Mouse (Mus musculus) hindbrain, embryonic 16.5 days (tissue): Measurements from ENCODE around the gene Gga1. TPM values are rescaled to one million over a fixed set of nuclear protein-coding genes. Genes with fewer than 3 reads are reported as not detected.

Experiments used
- ATAC-seq: fragments of 200-750 bp; cut with Nextera tagmentation; 2 replicates; pipeline ENCODE4 v1.8.0; 2017; ENCODE audit warnings: moderate TSS enrichment, moderate library complexity
- H3K27ac ChIP-seq: fragments of 300-500 bp; sonication (generic); 2 replicates; pipeline ENCODE4 v1.5.1; 2014; ENCODE audit warnings: low read depth, mild to moderate bottlenecking, control low read depth, low read length, moderate library complexity
- H3K27me3 ChIP-seq: fragments of 300-500 bp; sonication (generic); replicated peaks from 2 replicates; pipeline ENCODE4 v1.6.1; 2014; ENCODE audit warnings: low read length; ENCODE audit not compliant: control insufficient read depth, insufficient read depth
- H3K36me3 ChIP-seq: fragments of 300-500 bp; sonication (generic); 2 replicates; pipeline ENCODE4 v1.6.1; 2014; ENCODE audit warnings: mild to moderate bottlenecking, low read length, moderate library complexity, mixed read lengths; ENCODE audit not compliant: control insufficient read depth, insufficient read depth
- H3K4me1 ChIP-seq: fragments of 300-500 bp; sonication (generic); 2 replicates; pipeline ENCODE4 v1.6.1; 2014; ENCODE audit warnings: low read depth, low read length; ENCODE audit not compliant: control insufficient read depth, insufficient read depth
- H3K4me2 ChIP-seq: fragments of 300-500 bp; sonication (generic); 2 replicates; pipeline ENCODE4 v1.6.1; 2014; ENCODE audit warnings: mild to moderate bottlenecking, low read length, control low read depth, moderate library complexity
- H3K4me3 ChIP-seq: fragments of 300-500 bp; sonication (generic); 2 replicates; pipeline ENCODE4 v1.5.1; 2014; ENCODE audit warnings: mild to moderate bottlenecking, low read length, control low read depth, moderate library complexity
- H3K9ac ChIP-seq: fragments of 300-500 bp; sonication (generic); 2 replicates; pipeline ENCODE4 v1.6.1; 2014; ENCODE audit warnings: low read depth, mild to moderate bottlenecking, control low read depth, low read length, moderate library complexity
- H3K9me3 ChIP-seq: fragments of 300-500 bp; sonication (generic); 2 replicates; pipeline ENCODE4 v1.6.1; 2014; ENCODE audit warnings: mild to moderate bottlenecking, low read length, moderate library complexity; ENCODE audit not compliant: control insufficient read depth
- WGBS: fragments of 180-500 bp; shearing (Covaris S2); extraction: QIAGEN DNeasy Blood & Tissue Kit; methylation state at CpG from one replicate; pipeline ENCODE4 v1.1.7; 2014; 5-methylcytosine and 5-hydroxymethylcytosine counted together
- polyA plus RNA-seq: library from polyadenylated mRNA; unstranded; fragments of >200 nt; fragmentation: Nextera tagmentation; extraction: Ambion mirVana; gene quantifications from 2 replicates; pipeline ENCODE4 v1.2.1, GENCODE M21; 2015

Gga1 gene
- polyA plus RNA-seq, 1 experiment from 2014 or later = 46.1 TPM

DNA sequence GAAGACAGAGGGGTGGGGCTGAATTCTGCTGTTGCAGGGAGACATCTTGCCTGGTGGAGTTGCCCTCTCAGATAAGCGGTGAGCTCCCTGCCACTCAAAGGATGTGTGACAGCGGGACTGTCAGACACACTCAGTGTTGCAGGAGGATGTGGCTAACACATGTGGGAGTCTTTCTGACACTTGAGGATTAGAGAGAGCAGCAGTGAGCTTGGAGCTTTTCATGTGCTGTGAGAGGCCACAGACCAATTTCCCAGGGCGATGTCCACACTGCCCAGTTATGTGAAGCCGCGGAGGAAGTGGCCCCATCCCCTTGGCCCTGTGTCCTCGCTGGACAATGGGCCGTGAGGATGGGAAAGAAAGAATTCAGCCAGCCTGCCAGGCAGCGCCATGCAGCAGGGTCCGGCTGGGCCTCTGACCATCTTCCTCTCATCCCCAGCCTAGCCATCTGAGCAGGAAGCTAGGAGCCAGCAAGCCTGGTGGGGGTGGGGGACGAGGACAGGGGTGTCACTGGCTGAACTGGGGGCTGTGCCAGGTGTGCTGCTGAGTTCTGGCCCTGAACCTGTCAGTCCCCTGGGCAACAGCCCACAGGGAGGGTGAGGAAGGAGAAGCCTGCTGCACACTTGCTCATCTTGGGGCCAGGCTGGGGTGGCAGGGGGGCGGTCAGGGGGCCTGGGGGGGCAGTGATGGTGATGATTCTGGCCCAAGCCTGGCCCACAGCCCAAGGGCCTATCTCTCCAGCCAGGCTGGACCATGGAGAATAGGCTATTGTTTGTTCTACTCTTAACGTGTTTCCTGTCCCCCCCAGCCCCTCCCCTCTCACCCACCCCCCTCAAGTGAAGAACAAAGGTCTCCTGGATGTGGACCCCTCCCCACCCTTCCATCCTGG, 41.5 kb upstream of the Gga1 start:
- WGBS = 14% methylated on average over 11 of the region's 12 CpGs
- Histone ChIP-seq H3K27me3 (no peaks in the 10 kb centered on the region), H3K4me1 (peaks cover 27% of the 10 kb centered on the region), H3K27ac (peak overlapping the region; percentile 78), H3K9me3 (no peaks in the 10 kb centered on the region), H3K36me3 (no peaks in the 10 kb centered on the region), H3K4me3 (no peak overlapping the region), H3K9ac (peak overlapping the region; percentile 44), H3K4me2 (no peak overlapping the region)
- peak; percentile 55 for ATAC-seq

DNA sequence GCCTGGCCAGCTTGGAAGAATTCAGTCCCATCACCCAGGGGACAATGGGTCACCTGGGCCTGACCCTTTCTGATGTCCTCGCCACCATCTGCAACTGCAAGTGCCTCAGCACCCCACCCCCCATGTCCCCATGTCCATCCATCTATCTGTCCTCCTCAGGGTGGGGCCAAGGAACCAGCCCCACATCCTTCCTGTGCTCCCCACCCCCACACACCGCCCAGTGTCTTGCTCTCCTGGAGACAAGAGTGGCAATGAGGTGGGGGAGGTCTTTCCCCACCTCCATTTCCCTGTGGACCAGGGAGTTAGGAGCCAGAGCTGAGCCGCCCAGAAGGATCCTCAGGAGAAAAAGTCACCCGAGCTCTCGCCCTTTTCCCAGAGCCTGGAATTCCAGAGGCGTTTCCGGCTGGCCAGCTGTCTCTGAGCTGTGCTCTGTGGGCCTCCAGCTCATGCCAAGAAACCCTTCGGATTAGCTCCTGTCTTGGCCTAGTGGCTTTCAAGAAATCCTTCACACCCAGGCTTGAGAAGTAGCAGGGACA, 40.8 kb upstream of the Gga1 start:
- Histone ChIP-seq H3K36me3 (no peaks in the 10 kb centered on the region), H3K4me3 (no peak overlapping the region), H3K9ac (no peak overlapping the region), H3K9me3 (no peaks in the 10 kb centered on the region), H3K4me2 (no peak overlapping the region), H3K27me3 (peaks cover 3% of the 10 kb centered on the region), H3K4me1 (peaks cover 27% of the 10 kb centered on the region), H3K27ac (peak overlapping the region; percentile 78)
- ATAC-seq = no peak
- 33% methylated on average over 8 of the region's 8 CpGs for WGBS

DNA sequence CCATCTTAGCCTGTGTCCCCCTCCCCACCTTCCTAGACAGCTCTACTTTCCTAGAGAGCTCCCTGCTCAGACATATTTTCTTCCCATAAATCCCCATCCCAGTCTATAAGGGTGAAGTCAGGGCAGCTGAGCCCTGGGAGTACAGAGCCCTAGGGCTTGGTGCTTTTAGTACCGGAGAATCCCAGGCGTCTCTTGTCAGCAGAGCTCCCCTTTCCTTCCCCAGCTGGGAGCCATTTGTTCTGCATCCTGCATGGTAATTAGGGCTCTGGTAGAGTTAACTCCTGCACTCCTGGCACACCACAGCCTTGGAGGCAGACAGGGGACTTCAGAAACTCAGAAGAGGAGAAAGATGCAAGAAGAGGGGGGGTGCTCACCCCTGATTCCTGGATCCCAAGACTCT, 37.2 kb upstream of the Gga1 start:
- no peak for ATAC-seq

DNA sequence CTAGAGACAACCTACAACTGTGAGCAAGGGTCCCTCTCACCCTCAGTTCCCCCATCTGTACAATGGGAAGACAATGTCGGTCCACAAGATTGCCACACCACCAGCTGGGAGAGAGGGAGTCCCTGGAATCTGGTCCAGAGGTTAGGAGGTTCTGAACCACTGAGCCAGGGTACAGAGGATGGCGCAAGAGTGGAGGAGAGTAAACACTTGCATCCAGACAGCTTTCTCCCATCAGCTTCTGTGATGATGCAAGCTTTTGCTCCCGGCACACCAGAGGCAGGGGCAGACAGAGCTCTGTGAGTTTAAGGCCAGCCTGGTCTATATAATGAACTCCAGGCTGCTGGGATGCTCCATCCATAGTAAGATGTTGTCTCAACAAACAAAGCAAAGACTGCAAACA, 36.7 kb upstream of the Gga1 start:
- 46% methylated on average over 3 of the region's 3 CpGs for WGBS

More for the DNA sequence above, 37.2 kb upstream of the Gga1 start:
- Histone ChIP-seq H3K4me2 (no peak overlapping the region), H3K27ac (no peak overlapping the region), H3K4me3 (no peak overlapping the region), H3K27me3 (peaks cover 20% of the 10 kb centered on the region), H3K9ac (no peak overlapping the region), H3K4me1 (peaks cover 24% of the 10 kb centered on the region), H3K36me3 (no peaks in the 10 kb centered on the region), H3K9me3 (no peaks in the 10 kb centered on the region)
- 10% methylated on average over 2 of the region's 2 CpGs for WGBS

DNA sequence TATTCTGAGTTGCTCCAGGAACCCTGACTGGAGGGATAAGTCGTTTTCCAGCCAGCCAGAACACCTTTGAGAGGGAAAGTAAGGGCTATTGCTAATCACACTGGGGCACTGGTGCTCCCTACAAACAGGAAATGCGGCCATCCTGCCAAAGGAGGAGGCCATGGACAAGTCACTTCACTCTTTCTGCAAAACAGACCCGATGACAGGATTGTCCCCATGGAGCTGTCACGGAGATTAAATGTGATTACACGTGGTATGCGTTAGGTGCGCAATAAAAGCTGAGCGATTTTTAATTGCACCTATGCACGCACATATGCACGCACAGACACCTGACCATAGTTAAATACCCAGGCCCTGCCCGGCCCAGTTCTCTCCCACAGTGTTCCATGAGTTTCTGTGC, 36.2 kb upstream of the Gga1 start:
- WGBS = 39% methylated on average over 11 of the region's 11 CpGs
- no peak overlapping the region for H3K4me2 ChIP-seq
- H3K4me3 ChIP-seq = no peak overlapping the region
- H3K27me3 ChIP-seq = peaks cover 20% of the 10 kb centered on the region
- H3K9ac ChIP-seq = no peak overlapping the region
- no peaks in the 10 kb centered on the region for H3K9me3 ChIP-seq
- H3K4me1 ChIP-seq = peaks cover 24% of the 10 kb centered on the region
- no peak overlapping the region for H3K27ac ChIP-seq
- H3K36me3 ChIP-seq = no peaks in the 10 kb centered on the region
- no peak for ATAC-seq

More for the DNA sequence above, 36.7 kb upstream of the Gga1 start:
- Histone ChIP-seq H3K4me3 (no peak overlapping the region), H3K27ac (no peak overlapping the region), H3K36me3 (no peaks in the 10 kb centered on the region), H3K9me3 (no peaks in the 10 kb centered on the region), H3K4me2 (no peak overlapping the region), H3K9ac (no peak overlapping the region), H3K4me1 (peaks cover 27% of the 10 kb centered on the region), H3K27me3 (peaks cover 20% of the 10 kb centered on the region)
- no peak for ATAC-seq

DNA sequence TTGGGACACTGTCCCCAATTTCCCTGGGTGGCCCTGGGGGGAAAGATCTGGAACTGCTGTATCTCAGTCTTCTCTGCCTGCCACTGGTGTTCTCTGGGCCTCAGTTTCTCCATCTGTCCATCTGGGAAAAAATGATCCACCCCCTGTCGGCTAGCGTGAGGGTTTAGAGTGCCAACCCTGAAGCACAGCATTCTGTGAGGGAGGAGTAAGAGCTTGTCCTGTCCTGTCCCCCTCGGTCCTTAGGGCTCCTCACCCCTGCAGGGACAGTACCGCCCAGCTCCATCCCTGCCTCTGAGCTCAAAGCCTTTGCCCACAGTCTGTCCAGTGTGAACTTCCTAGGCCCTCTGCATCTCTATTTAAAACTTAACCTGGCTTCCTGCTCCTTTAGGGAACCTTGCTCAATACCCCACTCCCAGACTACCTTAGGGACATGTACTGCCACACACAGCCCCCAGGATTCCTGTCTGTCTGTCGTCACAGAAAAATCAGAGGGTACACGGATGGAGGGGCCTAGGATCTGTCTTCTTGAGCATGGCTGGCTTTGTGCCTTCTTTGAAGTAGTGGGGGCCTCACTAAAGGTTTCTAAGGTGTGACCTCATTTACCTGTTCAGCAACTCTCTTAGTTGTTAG, 35.7 kb upstream of the Gga1 start:
- peaks cover 20% of the 10 kb centered on the region for H3K4me1 ChIP-seq
- H3K36me3 ChIP-seq = no peaks in the 10 kb centered on the region
- H3K9ac ChIP-seq = peak overlapping the region; percentile 12; the same call in 1 of the 2 replicates
- 50% methylated on average over 6 of the region's 6 CpGs for WGBS
- no peaks in the 10 kb centered on the region for H3K9me3 ChIP-seq
- H3K27ac ChIP-seq = no peak overlapping the region
- no peak for ATAC-seq
- no peak overlapping the region for H3K4me2 ChIP-seq
- H3K4me3 ChIP-seq = no peak overlapping the region
- peaks cover 20% of the 10 kb centered on the region for H3K27me3 ChIP-seq

DNA sequence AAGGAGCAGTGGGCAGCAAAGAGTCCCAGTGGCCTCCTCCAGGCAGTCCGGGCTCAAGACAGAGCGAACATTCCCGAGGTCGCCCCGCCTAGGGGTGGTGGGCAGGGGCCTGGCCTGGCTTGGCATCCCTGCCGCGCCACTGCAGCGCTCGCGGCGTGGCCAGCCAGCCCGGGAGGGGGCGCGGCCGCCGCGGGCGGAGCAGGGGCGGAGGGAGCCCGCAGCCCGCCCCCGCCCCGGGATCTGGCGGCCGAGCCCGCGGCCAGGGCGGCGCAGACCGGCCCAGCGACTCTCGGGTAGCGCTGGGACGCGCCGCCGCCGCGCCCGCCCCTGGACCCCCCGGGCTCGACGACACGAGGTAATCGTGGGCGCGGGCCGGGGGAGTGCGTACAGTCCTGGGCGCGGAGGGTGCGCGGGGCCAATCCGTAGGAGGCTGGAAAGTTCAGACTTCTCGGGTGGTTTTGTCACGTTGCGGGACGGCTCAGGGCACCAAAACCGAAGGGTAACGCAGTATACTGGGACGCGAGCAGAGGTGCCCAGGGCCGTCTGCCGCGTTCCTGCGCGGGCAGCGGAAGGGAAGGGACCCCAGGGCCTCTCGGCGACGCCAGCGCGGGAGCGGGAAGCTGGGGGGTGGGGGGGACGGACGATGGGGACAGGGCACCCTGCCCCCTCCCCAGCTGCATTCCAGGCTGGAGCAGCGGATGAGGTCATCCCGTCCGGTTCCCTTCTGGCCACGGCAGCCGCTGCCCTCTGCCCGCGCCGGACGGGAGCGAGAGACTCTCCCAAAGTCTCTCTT, 34.4 kb upstream of the Gga1 start, which contains the start of gene Cdc42ep1:
Gene Cdc42ep1, plus strand, starts transcription at position 254 of the 793 bp plus-strand sequence.
- no peaks in the 10 kb centered on the region for H3K36me3 ChIP-seq
- H3K27me3 ChIP-seq = peaks cover 20% of the 10 kb centered on the region
- H3K27ac ChIP-seq = peak within 1 kb of the TSS; percentile 75
- H3K9ac ChIP-seq = peak within 1 kb of the TSS; percentile 68
- WGBS = under 1% methylated on average over 67 of the region's 86 CpGs
- H3K4me2 ChIP-seq = peak within 1 kb of the TSS; percentile 75
- ATAC-seq = peak; percentile 82
- H3K4me3 ChIP-seq = peak within 1 kb of the TSS; percentile 45
- H3K4me1 ChIP-seq = peaks cover 20% of the 10 kb centered on the region
- no peaks in the 10 kb centered on the region for H3K9me3 ChIP-seq

DNA sequence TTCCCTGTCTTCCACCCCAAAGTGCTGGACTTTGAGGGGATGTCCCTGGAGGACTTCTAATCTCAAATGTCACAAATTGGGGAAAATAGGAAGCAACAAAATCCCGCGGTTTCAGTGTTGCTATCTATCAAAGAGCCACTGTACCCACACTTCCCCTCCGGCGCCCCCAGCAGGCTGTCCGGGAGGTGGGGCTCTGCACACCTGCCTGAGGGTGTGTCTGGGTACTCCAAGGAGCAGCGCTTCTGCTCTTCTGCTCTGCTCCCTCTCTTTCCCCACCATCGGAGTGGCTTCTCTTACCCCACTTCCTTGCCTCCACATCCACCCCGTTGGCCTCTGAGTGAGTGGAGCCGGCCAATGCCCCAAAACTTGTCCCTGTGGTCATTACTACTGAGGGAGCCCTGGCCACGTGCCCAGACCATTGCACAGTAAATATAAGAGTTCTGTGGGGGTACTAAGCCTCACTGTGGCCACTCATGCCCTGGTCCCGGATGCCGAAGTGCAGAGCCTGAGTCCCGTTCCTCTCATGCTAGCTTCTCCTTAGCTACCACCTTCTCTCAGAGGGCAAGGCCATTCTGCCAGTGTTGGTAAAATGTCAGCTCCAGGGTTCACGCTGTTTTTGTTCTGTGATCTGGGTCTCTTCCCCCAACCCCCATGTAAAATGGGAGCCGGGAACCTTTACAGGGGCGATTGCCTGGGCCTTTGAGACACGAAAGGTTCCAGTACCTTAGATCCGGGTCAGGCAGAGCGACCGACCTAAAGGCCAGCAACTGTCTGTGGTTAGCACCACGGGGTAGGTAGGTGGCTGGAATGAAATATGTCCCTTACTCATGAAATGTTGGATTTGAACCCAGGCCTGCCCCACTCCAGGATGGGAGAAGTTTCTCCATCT, 33.2 kb upstream of the Gga1 start:
- Histone ChIP-seq H3K4me3 (peak overlapping the region; percentile 45), H3K9ac (peak overlapping the region; percentile 41), H3K27ac (no peak overlapping the region), H3K27me3 (peaks cover 20% of the 10 kb centered on the region), H3K4me1 (peaks cover 20% of the 10 kb centered on the region), H3K4me2 (peak overlapping the region; percentile 75), H3K9me3 (no peaks in the 10 kb centered on the region), H3K36me3 (no peaks in the 10 kb centered on the region)
- WGBS = 38% methylated on average over 21 of the region's 21 CpGs
- no peak for ATAC-seq
